Comparison of ENCODE assay signal across 26 mouse cellular contexts in the genomic region with DNA sequence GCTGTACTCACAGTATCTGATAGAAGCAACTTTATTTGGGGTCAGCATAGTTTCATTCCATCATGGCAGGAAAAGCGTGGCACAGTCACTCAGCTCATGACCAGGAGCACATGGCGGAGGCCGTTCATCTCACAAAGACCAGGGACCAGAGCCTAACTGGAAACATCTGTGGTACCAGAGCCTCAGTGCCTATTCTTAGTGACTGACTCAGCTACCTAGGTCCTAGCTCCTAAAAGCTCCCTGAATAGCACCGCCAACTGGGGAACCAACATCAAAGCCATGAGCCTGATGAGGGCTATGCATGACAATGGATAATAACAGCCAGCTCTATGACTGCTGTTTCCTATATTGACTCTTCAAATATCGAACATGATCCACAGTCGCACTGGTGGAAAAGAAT.
DNase-seq lines count a peak whose midpoint lies in the region; ATAC-seq and TF ChIP-seq lines count a peak whose summit lies in the region.
"Had no signal": no experiment of that assay in that cellular context is flagged by ENCODE, and none has a peak within 500 bp of the region (broad histone marks: within the 10 kb centered on the region; RNA-seq: fewer than 3 reads in every experiment).

No protein-coding gene starts in this region.

- H3K9me3 ChIP-seq in forebrain, embryonic 11.5 days (ENCODE audit: control insufficient read depth, low read length), result no peaks in the 10 kb centered on the region
- H3K9me3 ChIP-seq in kidney, embryonic 16.5 days (ENCODE audit: low read length), result no peaks in the 10 kb centered on the region; the same call in 1 of the 2 replicates
- H3K9me3 ChIP-seq: heart, embryonic 12.5 days; heart, embryonic 15.5 days had no signal

- H3K4me2 ChIP-seq in forebrain, embryonic 11.5 days (ENCODE audit: low read depth, low read length, severe bottlenecking), result no peak overlapping the region
- H3K4me2 ChIP-seq in kidney, embryonic 16.5 days (replicated peaks; ENCODE audit: low read depth, low read length), result no peak overlapping the region
- H3K4me2 ChIP-seq: heart, embryonic 12.5 days; heart, embryonic 15.5 days; hindbrain, embryonic 14.5 days had no signal

- no peak for TF ChIP-seq CTCF in layer of hippocampus, adult 2 months (conservative IDR thresholded peaks at IDR 0.05)

- H3K27ac ChIP-seq in layer of hippocampus, adult 2 months, result peak overlapping the region; percentile 90
- no peak overlapping the region for H3K27ac ChIP-seq in forebrain, embryonic 11.5 days (ENCODE audit: low read depth, low read length)
- no peak overlapping the region for H3K27ac ChIP-seq in kidney, embryonic 16.5 days (ENCODE audit: low read length)
- H3K27ac ChIP-seq: forebrain, embryonic 10.5 days; heart, embryonic 15.5 days; hindbrain, embryonic 14.5 days; hindbrain, postnatal 0 days had no signal

- H3K4me3 ChIP-seq in layer of hippocampus, adult 2 months, result no peak overlapping the region
- H3K4me3 ChIP-seq in forebrain, embryonic 11.5 days (ENCODE audit: low read depth, low read length), result no peak overlapping the region
- no peak overlapping the region for H3K4me3 ChIP-seq in kidney, embryonic 16.5 days (ENCODE audit: low read length)
- H3K4me3 ChIP-seq: forebrain, embryonic 10.5 days; heart, embryonic 12.5 days; heart, embryonic 15.5 days had no signal

- no peak for DNase-seq in layer of hippocampus, adult 2 months (ENCODE audit: low spot score in 2 of 2)
- DNase-seq in layer of hippocampus, adult 9-11 months, result no peak
- peak; percentile 49 for DNase-seq in NIH3T3 (ENCODE audit: low read depth)
- DNase-seq in forelimb bud, embryonic 11.5 days (ENCODE audit: low read depth, low spot score), result peak; percentile 34
- no peak for DNase-seq in forebrain, embryonic 11.5 days (ENCODE audit: low spot score)
- DNase-seq in heart, postnatal 10 days, result no peak
- DNase-seq: adrenal gland, adult 2 months; adrenal gland, postnatal 25 days; cerebellum, adult 18-20 months; cerebellum, adult 9-10 months; cerebellum, postnatal 14 days; forebrain, postnatal 0 days; gastrocnemius, postnatal 25 days; heart, adult 18-20 months; heart, postnatal 14 days; heart, postnatal 4 days had no signal

- no peaks in the 10 kb centered on the region for H3K27me3 ChIP-seq in forebrain, embryonic 11.5 days (ENCODE audit: control insufficient read depth, insufficient read depth, low read length)
- H3K27me3 ChIP-seq in kidney, embryonic 16.5 days (ENCODE audit: insufficient read depth, low read length), result no peaks in the 10 kb centered on the region
- H3K27me3 ChIP-seq: heart, embryonic 12.5 days; heart, embryonic 15.5 days; Patski had no signal

- H3K36me3 ChIP-seq in forebrain, embryonic 11.5 days (ENCODE audit: control insufficient read depth, insufficient read depth, low read length), result no peaks in the 10 kb centered on the region
- H3K36me3 ChIP-seq in kidney, embryonic 16.5 days (ENCODE audit: insufficient read depth, low read length), result no peaks in the 10 kb centered on the region
- H3K36me3 ChIP-seq: forebrain, embryonic 10.5 days; heart, embryonic 12.5 days; heart, embryonic 15.5 days had no signal

- H3K9ac ChIP-seq in forebrain, embryonic 11.5 days (ENCODE audit: low read length), result no peak overlapping the region
- no peak overlapping the region for H3K9ac ChIP-seq in kidney, embryonic 16.5 days (replicated peaks; ENCODE audit: low read length)
- H3K9ac ChIP-seq: forebrain, postnatal 0 days; heart, embryonic 12.5 days; heart, embryonic 15.5 days; hindbrain, embryonic 14.5 days had no signal

- no peak for ATAC-seq in forebrain, embryonic 11.5 days (replicated peaks; ENCODE audit: low FRiP score)
- no peak for ATAC-seq in kidney, embryonic 16.5 days (ENCODE audit: low FRiP score, low TSS enrichment)
- ATAC-seq: forebrain, embryonic 14.5 days; forebrain, postnatal 0 days; hindbrain, postnatal 0 days; inflammation-experienced regulatory T-cells, adult 6 months; intestine, embryonic 16.5 days; Patski had no signal

- peaks cover 3% of the 10 kb centered on the region; the same call in 1 of the 2 replicates for H3K4me1 ChIP-seq in forebrain, embryonic 11.5 days (replicated peaks; ENCODE audit: control insufficient read depth, insufficient read depth, low read length)
- H3K4me1 ChIP-seq in kidney, embryonic 16.5 days (ENCODE audit: insufficient read depth, low read length), result peaks cover 3% of the 10 kb centered on the region; the same call in 1 of the 2 replicates

- WGBS in forebrain, embryonic 11.5 days, result 92% methylated on average over 6 of the region's 6 CpGs
- 86% methylated on average over 6 of the region's 6 CpGs for WGBS in kidney, embryonic 16.5 days

- intact Hi-C loops in heart, postnatal 10 days (cut with DNase I), result no loop called here

Comparison
In these comparisons a context has a peak if more than half of its experiments do, and no peak if none do; other contexts are left out.
1. DNase-seq: peak in NIH3T3 (single experiment) and forelimb bud, embryonic 11.5 days (single experiment); none in layer of hippocampus, adult 2 months (0 of 2), layer of hippocampus, adult 9-11 months (single experiment), forebrain, embryonic 11.5 days (single experiment) and heart, postnatal 10 days (0 of 2).